Mouse (Mus musculus) cerebellum, adult 2 months (tissue): ENCODE results near the gene Fgg.

Experiments used
- CTCF ChIP-seq: fragments of 200-500 bp; IDR thresholded peaks from 2 replicates; pipeline ENCODE4 v1.5.1; 2011; ENCODE audit warnings: low read depth, mild to moderate bottlenecking, control low read depth, low read length, moderate library complexity, borderline replicate concordance; ENCODE audit not compliant: insufficient read depth
- POLR2A ChIP-seq: fragments of 200-500 bp; IDR thresholded peaks from 2 replicates; pipeline ENCODE4 v1.6.1; 2011; ENCODE audit warnings: low read length, control low read depth, borderline replicate concordance; ENCODE audit not compliant: insufficient read depth

GRCm38 (mm10) chr3:83004801-83005200, 2.7 kb upstream of the Fgg start:
- TF ChIP-seq CTCF (no peak), POLR2A (no peak)
